Mouse (Mus musculus): ENCODE measurements around the gene Mettl16. TPM values are rescaled to one million over a fixed set of nuclear protein-coding genes. Genes with fewer than 3 reads are reported as not detected.
A peak's percentile ranks its signal among the peaks of the same experiment; 100 is the strongest.

Gene Mettl16
- total RNA-seq, 2 experiments from 2014 or later = 11.1 to 14.2 TPM

- DNase-seq (ENCODE audit: low spot score) = no peak
These were observed 73.1 kb downstream of the Mettl16 start for GRCm38 (mm10) chr11:74843761-74844160.

GRCm38 (mm10) chr11:74845784-74846183 is 75.2 kb downstream of the Mettl16 start:
- no peak for DNase-seq (ENCODE audit: low spot score)

GRCm38 (mm10) chr11:74847919-74848521 is 77.4 kb downstream of the Mettl16 start:
- DNase-seq (ENCODE audit: low spot score) = peak; percentile 66

- DNase-seq (ENCODE audit: low spot score) = no peak
These were observed 80.5 kb downstream of the Mettl16 start for GRCm38 (mm10) chr11:74850998-74851661.

- no peak for DNase-seq (ENCODE audit: low spot score)
These were observed 87.1 kb downstream of the Mettl16 start for GRCm38 (mm10) chr11:74857756-74858155.

- DNase-seq (ENCODE audit: low spot score) = no peak
These were observed 91.5 kb downstream of the Mettl16 start for GRCm38 (mm10) chr11:74862129-74862528.

GRCm38 (mm10) chr11:74863471-74863870 is 92.8 kb downstream of the Mettl16 start:
- peak; percentile 35 for DNase-seq (ENCODE audit: low spot score)

GRCm38 (mm10) chr11:74864421-74864820 is 93.8 kb downstream of the Mettl16 start:
- peak; percentile 45 for DNase-seq (ENCODE audit: low spot score)

GRCm38 (mm10) chr11:74865252-74865651 is 94.6 kb downstream of the Mettl16 start:
- no peak for DNase-seq (ENCODE audit: low spot score)

- peak; percentile 97 for DNase-seq (ENCODE audit: low spot score)
These were observed 96.0 kb downstream of the Mettl16 start for GRCm38 (mm10) chr11:74866640-74867039.

- peak; percentile 95 for DNase-seq (ENCODE audit: low spot score)
These were observed 96.6 kb downstream of the Mettl16 start for GRCm38 (mm10) chr11:74867181-74867580.

- no peak for DNase-seq (ENCODE audit: low spot score)
These were observed 97.6 kb downstream of the Mettl16 start for GRCm38 (mm10) chr11:74868046-74868760.

GRCm38 (mm10) chr11:74869603-74870002 is 99.0 kb downstream of the Mettl16 start:
- DNase-seq (ENCODE audit: low spot score) = no peak

- DNase-seq (ENCODE audit: low spot score) = peak; percentile 76
These were observed 99.9 kb downstream of the Mettl16 start for GRCm38 (mm10) chr11:74870544-74870943.

GRCm38 (mm10) chr11:74870991-74871622 is 100.5 kb downstream of the Mettl16 start:
- peak; percentile 27 for DNase-seq (ENCODE audit: low spot score)

- no peak for DNase-seq (ENCODE audit: low spot score)
These were observed 104.0 kb downstream of the Mettl16 start for GRCm38 (mm10) chr11:74874630-74875029.

- peak; percentile 33 for DNase-seq (ENCODE audit: low spot score)
These were observed 106.2 kb downstream of the Mettl16 start for GRCm38 (mm10) chr11:74876801-74877200.

Small RNA genes within 50 kb of the gene (microRNA-seq; reads per million reads assigned to microRNA genes)
- 1.0 reads per million for gene Mir6926

Other genes with a start within 250 kb of the Mettl16 start
- gene Rap1gap2, start 159.9 kb upstream of the Mettl16 start, total RNA-seq (2021) = 1 to 10 TPM; 5.1 to 6.7 TPM
- gene Ccdc92b, start 151.2 kb upstream of the Mettl16 start, total RNA-seq (2021) = under 1 TPM; 0.05 TPM
- 10 to 100 TPM; 90.2 to 100.0 TPM for gene Cluh, start 121.3 kb upstream of the Mettl16 start, total RNA-seq (2021)
- 100 to 1,000 TPM; 107 to 138 TPM for gene Pafah1b1, start 46.2 kb upstream of the Mettl16 start, total RNA-seq (2021)
- gene Mnt, start 60.1 kb downstream of the Mettl16 start, total RNA-seq (2021) = 1 to 10 TPM; 4.8 to 7.0 TPM
- 1 to 10 TPM; 1.6 to 2.4 TPM for gene Sgsm2, start 126.2 kb downstream of the Mettl16 start, total RNA-seq (2021)
- gene Tsr1, start 127.2 kb downstream of the Mettl16 start, total RNA-seq (2021) = 10 to 100 TPM; 22.8 to 26.7 TPM
- 10 to 100 TPM; 11.8 to 12.3 TPM for gene Smg6, start 155.0 kb downstream of the Mettl16 start, total RNA-seq (2021)
- 10 to 100 TPM; 15.6 to 22.8 TPM for gene Srr, start 155.1 kb downstream of the Mettl16 start, total RNA-seq (2021)

Measured in gastrocnemius, adult 18-20 months (tissue).